Mouse (Mus musculus) liver, embryonic 12.5 days (tissue): ENCODE data around the gene Tcf7l2. TPM values are rescaled to one million over a fixed set of nuclear protein-coding genes. Genes with fewer than 3 reads are reported as not detected.
A peak's percentile ranks its signal among the peaks of the same experiment; 100 is the strongest.

Source experiments
- ATAC-seq: fragments of 200-750 bp; cut with Nextera tagmentation; 2 replicates; pipeline ENCODE4 v1.8.0; 2017; ENCODE audit warnings: moderate number of reproducible peaks, mild to moderate bottlenecking, moderate library complexity
- H3K27ac ChIP-seq: fragments of 300-500 bp; sonication (generic); 2 replicates; pipeline ENCODE4 v1.5.1; 2016; ENCODE audit warnings: mild to moderate bottlenecking
- H3K27me3 ChIP-seq: fragments of 300-500 bp; sonication (generic); replicated peaks from 2 replicates; pipeline ENCODE4 v1.6.1; 2016; ENCODE audit warnings: mild to moderate bottlenecking, moderate library complexity
- H3K36me3 ChIP-seq: fragments of 300-500 bp; sonication (generic); 2 replicates; pipeline ENCODE4 v1.6.1; 2016; ENCODE audit warnings: mild to moderate bottlenecking, moderate library complexity
- H3K4me1 ChIP-seq: fragments of 300-500 bp; sonication (generic); 2 replicates; pipeline ENCODE4 v1.6.1; 2016
- H3K4me2 ChIP-seq: fragments of 300-500 bp; sonication (generic); 2 replicates; pipeline ENCODE4 v1.6.1; 2016; ENCODE audit warnings: mild to moderate bottlenecking, moderate library complexity
- H3K4me3 ChIP-seq: fragments of 300-500 bp; sonication (generic); 2 replicates; pipeline ENCODE4 v1.5.1; 2016; ENCODE audit warnings: mild to moderate bottlenecking, moderate library complexity
- H3K9ac ChIP-seq: fragments of 300-500 bp; sonication (generic); 2 replicates; pipeline ENCODE4 v1.6.1; 2016; ENCODE audit warnings: mild to moderate bottlenecking, moderate library complexity
- H3K9me3 ChIP-seq: fragments of 300-500 bp; sonication (generic); replicated peaks from 2 replicates; pipeline ENCODE4 v1.6.1; 2016; ENCODE audit warnings: mild to moderate bottlenecking, moderate library complexity
- WGBS: fragments of 180-500 bp; shearing (Covaris S2); methylation state at CpG from one replicate; pipeline ENCODE4 v1.1.7; 2016; ENCODE audit not compliant: insufficient replicate concordance; 5-methylcytosine and 5-hydroxymethylcytosine counted together
- polyA plus RNA-seq: library from polyadenylated mRNA; unstranded; fragments of >200 nt; fragmentation: Nextera tagmentation; extraction: Ambion mirVana; gene quantifications from 2 replicates; pipeline ENCODE4 v1.2.1, GENCODE M21; 2016

Gene Tcf7l2
- polyA plus RNA-seq, 1 experiment from 2014 or later: 23.0 TPM

DNA sequence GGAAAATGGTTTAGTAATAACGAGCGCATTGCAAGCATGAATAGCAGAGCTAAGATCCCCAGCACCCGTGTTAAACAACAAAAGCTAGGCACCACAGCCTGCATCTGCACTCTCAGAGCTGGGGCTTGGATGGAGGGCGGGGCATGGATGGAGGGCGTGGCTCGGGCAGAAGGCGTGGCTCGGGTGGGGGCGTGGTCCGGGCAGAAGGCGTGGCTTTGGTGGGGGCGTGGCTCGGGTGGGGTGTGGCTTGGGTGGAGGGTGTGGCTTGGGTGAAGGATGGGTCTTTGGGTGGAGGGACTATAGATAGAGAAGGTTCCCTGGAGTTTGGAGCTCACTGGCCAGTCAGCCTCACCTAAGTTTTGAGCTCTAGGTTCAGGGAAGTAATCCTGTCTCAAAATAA, 45.8 kb downstream of the Tcf7l2 start:
- H3K27me3 ChIP-seq: peaks cover 22% of the 10 kb centered on the region
- no peaks in the 10 kb centered on the region for H3K36me3 ChIP-seq
- no peaks in the 10 kb centered on the region for H3K9me3 ChIP-seq
- no peak overlapping the region for H3K4me3 ChIP-seq
- WGBS: 61% methylated on average over 13 of the region's 13 CpGs
- no peak overlapping the region for H3K4me2 ChIP-seq
- H3K4me1 ChIP-seq: peaks cover 44% of the 10 kb centered on the region
- peak; percentile 54; the same call in 1 of the 2 replicates for ATAC-seq
- H3K27ac ChIP-seq: no peak overlapping the region
- no peak overlapping the region for H3K9ac ChIP-seq

DNA sequence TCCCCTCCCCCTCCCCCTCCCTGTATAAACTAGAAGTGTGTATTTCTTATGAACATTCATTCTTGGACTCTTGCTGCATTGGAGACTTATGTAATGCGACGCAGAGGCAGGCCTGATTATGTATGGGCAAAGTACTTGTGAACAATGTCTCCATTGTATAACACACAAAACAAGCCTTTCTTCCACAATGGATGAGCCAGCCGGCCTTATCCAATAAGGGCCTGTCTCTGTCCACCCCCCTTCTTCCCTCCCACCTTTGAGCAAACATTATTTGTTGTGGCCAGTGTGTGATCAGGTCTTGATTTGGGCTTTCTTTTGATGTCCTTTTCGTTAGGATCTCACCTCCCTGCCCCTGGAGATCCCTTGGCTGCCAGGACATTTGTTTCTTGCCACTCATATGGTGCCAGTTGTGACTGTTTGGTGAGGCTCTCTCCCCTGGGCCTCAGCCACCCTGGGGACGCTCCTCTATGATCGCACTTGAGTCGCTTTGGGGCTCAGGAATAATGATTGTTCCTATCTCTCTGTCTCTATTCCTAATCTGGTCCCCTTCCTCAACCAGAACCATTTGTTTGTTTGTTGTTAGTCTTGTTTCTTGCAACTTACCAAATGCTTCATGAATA, 46.8 kb downstream of the Tcf7l2 start:
- Histone ChIP-seq H3K36me3 (no peaks in the 10 kb centered on the region), H3K4me1 (peaks cover 51% of the 10 kb centered on the region), H3K27me3 (peaks cover 14% of the 10 kb centered on the region), H3K4me2 (no peak overlapping the region), H3K27ac (no peak overlapping the region), H3K4me3 (no peak overlapping the region), H3K9ac (no peak overlapping the region), H3K9me3 (no peaks in the 10 kb centered on the region)
- ATAC-seq: no peak
- WGBS: 55% methylated on average over 7 of the region's 7 CpGs

DNA sequence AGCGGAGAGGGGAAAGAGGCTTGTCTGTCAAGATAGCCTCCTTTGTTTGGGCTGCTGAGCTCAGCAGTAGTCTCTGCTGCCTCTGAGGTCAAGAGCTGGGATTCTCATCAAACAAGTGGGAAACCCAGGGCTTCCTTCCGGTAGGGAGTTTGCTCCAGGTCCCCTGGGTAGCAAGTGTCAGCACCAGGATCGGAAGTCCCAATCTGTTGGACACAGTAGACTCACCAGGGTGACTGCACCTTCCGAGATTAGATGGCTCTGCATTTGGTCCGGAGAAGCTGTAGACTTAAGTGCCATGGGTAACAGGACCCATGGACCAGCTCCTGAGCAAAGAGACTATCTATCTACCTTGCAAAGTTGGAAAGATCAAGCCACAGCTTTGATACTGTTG, 47.3 kb downstream of the Tcf7l2 start:
- no peak overlapping the region for H3K4me3 ChIP-seq
- peaks cover 10% of the 10 kb centered on the region for H3K27me3 ChIP-seq
- H3K27ac ChIP-seq: no peak overlapping the region
- H3K36me3 ChIP-seq: no peaks in the 10 kb centered on the region
- no peak overlapping the region for H3K9ac ChIP-seq
- H3K4me1 ChIP-seq: peaks cover 51% of the 10 kb centered on the region
- WGBS: 43% methylated on average over 5 of the region's 5 CpGs
- H3K4me2 ChIP-seq: no peak overlapping the region
- no peak for ATAC-seq
- H3K9me3 ChIP-seq: no peaks in the 10 kb centered on the region

DNA sequence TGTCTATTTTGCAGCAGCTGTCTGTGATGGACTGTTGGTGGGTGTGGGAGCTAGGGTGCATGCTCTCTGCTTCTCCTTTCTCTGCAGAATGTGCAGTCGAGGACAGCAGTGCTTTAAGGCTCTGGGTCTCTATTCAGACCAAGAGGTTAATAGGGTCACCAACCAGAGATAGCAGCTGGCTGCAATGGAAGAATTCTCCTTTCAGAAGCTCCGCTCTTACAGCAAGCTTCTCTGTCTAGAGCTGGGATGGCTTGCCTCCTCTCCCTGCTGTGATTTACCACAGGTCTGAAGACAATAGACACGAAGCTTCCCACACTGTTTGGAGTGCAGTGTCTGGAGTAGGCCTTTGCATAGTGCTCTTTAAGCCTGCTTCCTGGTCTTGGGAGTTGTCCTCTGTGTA, 48.2 kb downstream of the Tcf7l2 start:
- no peaks in the 10 kb centered on the region for H3K36me3 ChIP-seq
- H3K27me3 ChIP-seq: peaks cover 7% of the 10 kb centered on the region
- no peak for ATAC-seq
- no peak overlapping the region for H3K4me2 ChIP-seq
- H3K9ac ChIP-seq: no peak overlapping the region
- H3K4me1 ChIP-seq: peaks cover 51% of the 10 kb centered on the region
- H3K4me3 ChIP-seq: no peak overlapping the region
- no peak overlapping the region for H3K27ac ChIP-seq
- WGBS: 43% methylated on average over 3 of the region's 3 CpGs
- no peaks in the 10 kb centered on the region for H3K9me3 ChIP-seq

DNA sequence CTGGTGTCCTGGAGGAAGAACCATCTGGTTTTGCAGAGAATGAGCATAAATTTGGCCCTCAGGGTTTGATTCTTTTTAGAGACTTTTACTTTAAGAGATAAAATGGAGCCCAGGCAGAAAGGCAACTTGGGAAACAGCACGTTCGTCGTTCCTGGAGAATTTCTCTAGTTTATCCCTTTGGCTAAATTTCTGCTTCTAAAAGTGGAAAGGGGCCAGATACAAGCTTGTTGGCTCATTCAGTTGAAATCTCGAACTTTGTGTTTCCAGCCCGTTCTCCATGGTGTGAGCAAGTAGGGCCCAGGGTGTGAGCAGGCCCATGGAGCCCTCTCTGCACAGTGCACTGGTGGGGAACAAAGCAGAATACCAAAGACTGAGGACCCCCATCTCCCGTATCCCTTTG, 49.7 kb downstream of the Tcf7l2 start:
- Histone ChIP-seq H3K27ac (no peak overlapping the region), H3K27me3 (no peaks in the 10 kb centered on the region; the same call in 1 of the 2 replicates)

DNA sequence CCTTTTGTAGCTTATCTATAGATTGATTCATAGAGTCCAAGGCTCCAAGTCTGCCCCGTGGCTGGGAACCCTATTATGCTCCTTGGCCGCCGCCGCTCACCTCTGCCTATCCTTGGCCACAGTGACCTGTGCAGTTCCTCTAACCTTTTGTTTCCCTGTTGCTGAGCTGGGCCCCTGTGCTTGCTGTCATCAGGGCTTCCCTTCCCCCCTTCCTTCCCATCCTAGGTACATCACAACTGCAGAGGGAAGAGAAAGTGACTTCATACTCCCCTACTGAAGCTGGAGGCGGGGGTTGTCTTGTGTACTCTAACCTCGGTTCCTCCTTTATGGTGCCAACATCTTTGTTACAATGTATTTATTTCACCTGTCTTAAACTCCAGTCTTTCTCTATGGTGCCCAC, 50.3 kb downstream of the Tcf7l2 start:
- peaks cover 51% of the 10 kb centered on the region for H3K4me1 ChIP-seq
- no peak overlapping the region for H3K9ac ChIP-seq
- WGBS: 74% methylated on average over 6 of the region's 6 CpGs

More for the DNA sequence above, 49.7 kb downstream of the Tcf7l2 start:
- H3K36me3 ChIP-seq: no peaks in the 10 kb centered on the region
- H3K4me1 ChIP-seq: peaks cover 51% of the 10 kb centered on the region
- WGBS: 67% methylated on average over 6 of the region's 6 CpGs
- no peak overlapping the region for H3K4me2 ChIP-seq
- no peak for ATAC-seq
- H3K9me3 ChIP-seq: no peaks in the 10 kb centered on the region
- H3K9ac ChIP-seq: no peak overlapping the region
- no peak overlapping the region for H3K4me3 ChIP-seq

DNA sequence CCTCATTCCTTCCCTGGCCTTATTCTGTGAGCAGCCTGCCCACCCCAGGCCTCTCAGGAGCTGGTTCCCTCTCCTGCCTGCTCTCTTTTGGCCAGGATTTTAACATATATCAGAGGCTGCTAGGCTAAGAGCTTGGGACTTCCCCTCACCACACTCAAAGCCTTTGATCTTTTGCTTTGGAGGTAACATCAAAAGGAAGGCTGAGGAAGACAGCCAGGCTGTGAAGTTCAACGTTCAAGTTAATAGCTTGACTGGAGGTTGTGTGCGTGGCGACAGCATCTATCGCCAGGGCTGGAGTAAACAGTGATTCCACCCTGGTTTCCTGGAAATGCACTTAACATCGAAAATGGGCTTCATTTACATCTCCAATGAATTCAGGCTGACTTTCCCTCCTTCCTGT, 51.0 kb downstream of the Tcf7l2 start:
- Histone ChIP-seq H3K4me1 (peaks cover 47% of the 10 kb centered on the region), H3K9me3 (no peaks in the 10 kb centered on the region), H3K36me3 (no peaks in the 10 kb centered on the region), H3K27me3 (no peaks in the 10 kb centered on the region; the same call in 1 of the 2 replicates), H3K4me3 (no peak overlapping the region), H3K4me2 (no peak overlapping the region), H3K9ac (no peak overlapping the region), H3K27ac (no peak overlapping the region)
- ATAC-seq: no peak
- whole genome bisulfite sequencing: 43% methylated on average over 5 of the region's 5 CpGs

More for the DNA sequence above, 50.3 kb downstream of the Tcf7l2 start:
- Histone ChIP-seq H3K4me2 (no peak overlapping the region), H3K27ac (no peak overlapping the region), H3K27me3 (no peaks in the 10 kb centered on the region; the same call in 1 of the 2 replicates), H3K9me3 (no peaks in the 10 kb centered on the region), H3K4me3 (no peak overlapping the region), H3K36me3 (no peaks in the 10 kb centered on the region)
- no peak for ATAC-seq

DNA sequence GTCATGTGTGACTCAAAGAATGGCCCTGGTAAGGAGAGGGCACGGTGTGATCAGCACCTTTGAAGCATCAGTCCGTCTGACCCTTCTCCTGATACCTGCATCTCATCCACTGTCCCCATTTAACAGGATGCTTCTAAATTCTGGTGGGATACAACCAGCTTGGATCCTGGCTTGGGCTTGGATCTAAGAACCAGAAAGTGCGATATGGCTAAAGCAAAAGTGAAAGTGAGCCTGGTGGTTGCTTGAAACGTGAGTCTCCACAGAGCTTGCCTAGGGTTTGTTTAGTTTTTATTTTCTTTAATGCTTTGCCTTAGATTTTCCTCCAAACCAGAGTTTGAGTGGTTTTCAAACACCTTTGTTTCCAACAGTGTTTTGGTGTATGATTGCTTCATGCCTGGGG, 51.4 kb downstream of the Tcf7l2 start:
- no peaks in the 10 kb centered on the region for H3K36me3 ChIP-seq
- H3K27me3 ChIP-seq: no peaks in the 10 kb centered on the region; the same call in 1 of the 2 replicates
- H3K4me2 ChIP-seq: no peak overlapping the region
- H3K4me1 ChIP-seq: peaks cover 44% of the 10 kb centered on the region; the same call in 1 of the 2 replicates
- no peak overlapping the region for H3K4me3 ChIP-seq
- H3K9ac ChIP-seq: no peak overlapping the region
- no peaks in the 10 kb centered on the region for H3K9me3 ChIP-seq
- no peak for ATAC-seq
- H3K27ac ChIP-seq: no peak overlapping the region
- 48% methylated on average over 4 of the region's 4 CpGs for WGBS

DNA sequence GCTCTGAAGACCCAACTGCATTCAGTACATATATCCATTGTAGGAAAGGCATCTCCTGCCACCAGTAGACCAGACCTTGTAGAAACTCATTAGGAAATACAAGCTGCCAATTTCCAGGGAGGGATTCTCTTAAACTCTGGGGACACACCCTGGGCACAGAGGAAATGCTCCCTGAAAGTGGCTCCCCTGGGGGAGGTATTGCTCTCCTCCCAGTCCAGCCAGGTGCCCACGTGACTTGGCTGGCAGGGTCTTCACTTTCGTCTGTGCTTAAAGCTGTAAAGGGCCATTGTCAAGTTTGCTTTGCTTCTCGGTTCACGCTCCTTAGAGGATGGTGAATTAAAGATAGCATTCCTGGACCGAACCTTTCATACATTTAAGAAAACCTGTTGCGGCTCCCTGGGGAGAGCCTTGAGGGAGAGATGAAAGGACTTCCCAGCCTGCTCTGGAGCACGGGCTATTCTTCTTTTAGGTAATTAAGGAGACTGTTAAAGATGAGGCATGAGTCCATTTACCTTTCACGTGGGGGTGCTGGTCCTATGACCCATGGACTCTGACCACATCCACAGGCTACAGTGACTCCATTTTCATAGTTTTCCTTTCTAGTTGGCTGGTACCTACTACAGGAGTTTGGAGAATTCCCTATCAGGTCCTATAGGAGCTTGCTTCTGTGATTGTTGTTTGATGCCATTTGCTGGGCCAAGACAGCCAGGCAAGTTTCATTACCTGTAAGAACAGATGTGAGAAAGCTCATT, 52.8 kb downstream of the Tcf7l2 start:
- Histone ChIP-seq H3K36me3 (no peaks in the 10 kb centered on the region), H3K4me2 (no peak overlapping the region), H3K27me3 (no peaks in the 10 kb centered on the region; the same call in 1 of the 2 replicates), H3K4me1 (peaks cover 32% of the 10 kb centered on the region; the same call in 1 of the 2 replicates), H3K4me3 (no peak overlapping the region), H3K9ac (no peak overlapping the region), H3K9me3 (no peaks in the 10 kb centered on the region), H3K27ac (no peak overlapping the region)
- ATAC-seq: no peak
- WGBS: 68% methylated on average over 8 of the region's 8 CpGs

DNA sequence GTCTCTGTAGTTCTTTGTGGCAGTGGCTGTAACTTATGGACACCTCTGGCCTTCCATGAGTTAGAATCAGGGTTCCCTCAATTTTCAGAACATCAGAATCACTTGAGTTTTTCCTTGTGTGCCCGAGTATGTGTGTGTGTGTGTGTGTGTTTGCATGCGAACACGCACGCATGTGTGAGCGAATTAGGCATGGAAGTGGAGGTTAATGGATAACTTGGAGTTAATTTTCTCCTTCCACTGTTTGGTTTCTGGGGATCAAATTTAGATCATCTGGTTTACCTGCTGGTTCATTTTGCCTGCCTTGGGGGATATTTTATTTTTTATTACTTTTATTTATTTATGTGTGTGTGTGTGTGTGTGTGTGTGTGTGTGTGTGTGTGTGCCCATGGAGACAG, 53.3 kb downstream of the Tcf7l2 start:
- no peaks in the 10 kb centered on the region for H3K9me3 ChIP-seq
- no peak overlapping the region for H3K9ac ChIP-seq
- no peak overlapping the region for H3K4me2 ChIP-seq
- H3K4me3 ChIP-seq: no peak overlapping the region
- 79% methylated on average over 5 of the region's 5 CpGs for WGBS
- no peak for ATAC-seq
- H3K27me3 ChIP-seq: no peaks in the 10 kb centered on the region; the same call in 1 of the 2 replicates
- H3K27ac ChIP-seq: no peak overlapping the region
- no peaks in the 10 kb centered on the region for H3K36me3 ChIP-seq
- peaks cover 29% of the 10 kb centered on the region; the same call in 1 of the 2 replicates for H3K4me1 ChIP-seq

DNA sequence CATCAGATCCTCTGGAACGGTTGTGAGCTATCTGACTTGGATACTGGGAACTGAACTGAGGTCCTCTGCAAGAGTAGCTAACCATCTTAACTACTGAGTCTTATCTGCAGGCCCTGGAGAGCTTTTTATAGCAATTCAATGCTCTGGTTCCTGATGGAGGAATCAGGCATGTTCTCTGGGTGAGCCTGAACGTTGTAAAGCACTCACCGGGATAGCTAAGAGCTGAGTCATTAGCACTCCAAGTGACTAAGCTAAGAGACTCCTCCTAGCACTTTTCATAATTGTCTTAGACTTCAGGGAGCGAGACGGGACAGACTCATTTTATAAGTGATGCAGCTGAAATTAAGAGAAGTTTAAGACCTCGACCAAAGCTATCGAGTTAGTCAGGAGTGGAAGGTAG, 53.7 kb downstream of the Tcf7l2 start:
- 69% methylated on average over 7 of the region's 7 CpGs for WGBS
- Histone ChIP-seq H3K36me3 (no peaks in the 10 kb centered on the region), H3K9me3 (no peaks in the 10 kb centered on the region), H3K27ac (no peak overlapping the region), H3K4me3 (no peak overlapping the region), H3K27me3 (no peaks in the 10 kb centered on the region; the same call in 1 of the 2 replicates), H3K4me1 (peaks cover 25% of the 10 kb centered on the region; the same call in 1 of the 2 replicates), H3K4me2 (no peak overlapping the region), H3K9ac (no peak overlapping the region)
- ATAC-seq: no peak

DNA sequence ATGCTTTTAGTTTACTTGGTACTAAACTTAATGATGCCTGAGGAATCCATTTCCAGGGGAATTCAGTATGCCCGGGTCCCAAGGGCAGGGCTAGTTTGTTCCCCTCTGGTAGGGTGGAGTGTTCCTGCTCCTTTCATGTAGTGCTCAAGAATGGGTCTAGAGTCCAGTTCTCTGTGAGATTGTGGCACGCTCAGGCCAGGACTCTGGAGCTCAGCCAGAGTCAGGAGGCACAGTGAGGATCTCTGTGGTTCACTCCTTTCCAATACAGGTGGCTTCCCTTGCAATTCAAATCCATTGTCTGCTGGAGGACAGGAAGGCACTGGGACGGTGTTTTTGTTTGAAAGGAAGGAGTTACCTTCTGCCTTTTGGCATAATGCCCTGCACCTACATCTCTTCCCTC, 56.2 kb downstream of the Tcf7l2 start:
- no peak overlapping the region for H3K27ac ChIP-seq
- H3K36me3 ChIP-seq: no peaks in the 10 kb centered on the region
- H3K4me3 ChIP-seq: no peak overlapping the region
- no peak overlapping the region for H3K9ac ChIP-seq
- WGBS: 61% methylated on average over 3 of the region's 3 CpGs
- H3K4me1 ChIP-seq: 0 out of 2 replicates have a peak, but pooled peaks cover 6% of the 10 kb centered on the region
- H3K9me3 ChIP-seq: no peaks in the 10 kb centered on the region
- no peak for ATAC-seq
- no peaks in the 10 kb centered on the region; the same call in 1 of the 2 replicates for H3K27me3 ChIP-seq
- H3K4me2 ChIP-seq: no peak overlapping the region
